Mouse (Mus musculus) testis, adult 2 months (tissue): Measurements from ENCODE around the gene Plcb3. TPM values are rescaled to one million over a fixed set of nuclear protein-coding genes. Genes with fewer than 3 reads are reported as not detected.

Source experiments
- H3K27ac ChIP-seq: fragments of 200-500 bp; 2 replicates; pipeline ENCODE4 v1.5.1; 2012; ENCODE audit warnings: low read depth, low read length; ENCODE audit not compliant: control insufficient read depth, insufficient read depth
- H3K27me3 ChIP-seq: fragments of 200-500 bp; 2 replicates; pipeline ENCODE4 v1.6.1; 2012; ENCODE audit warnings: mild to moderate bottlenecking, low read length, moderate library complexity; ENCODE audit not compliant: control insufficient read depth, insufficient read depth
- H3K36me3 ChIP-seq: fragments of 200-500 bp; 2 replicates; pipeline ENCODE4 v1.6.1; 2012; ENCODE audit warnings: mild to moderate bottlenecking, low read length; ENCODE audit not compliant: control insufficient read depth, insufficient read depth
- H3K4me1 ChIP-seq: fragments of 200-500 bp; 2 replicates; pipeline ENCODE4 v1.6.1; 2012; ENCODE audit warnings: low read length; ENCODE audit not compliant: control insufficient read depth, insufficient read depth
- H3K4me3 ChIP-seq: fragments of 200-500 bp; 2 replicates; pipeline ENCODE4 v1.5.1; 2012; ENCODE audit warnings: low read depth, mild to moderate bottlenecking, low read length, moderate library complexity, mixed read lengths; ENCODE audit not compliant: control insufficient read depth
- CTCF ChIP-seq: fragments of 200-500 bp; IDR thresholded peaks from 2 replicates; pipeline ENCODE4 v1.5.1; 2012; ENCODE audit warnings: low read depth, mild to moderate bottlenecking, inconsistent platforms, low read length, moderate library complexity; ENCODE audit not compliant: control insufficient read depth, insufficient read depth, insufficient replicate concordance
- POLR2A ChIP-seq: fragments of 200-500 bp; IDR thresholded peaks from 2 replicates; pipeline ENCODE4 v1.6.1; 2012; ENCODE audit warnings: low read depth, mild to moderate bottlenecking, inconsistent platforms, low read length, moderate library complexity; ENCODE audit not compliant: control insufficient read depth
- polyA plus RNA-seq: library from polyadenylated mRNA; depleted of rRNA; stranded (reverse); fragments of >200 nt; gene quantifications from 2 replicates; pipeline ENCODE4 v1.2.3, GENCODE M21; 2012

Plcb3 gene
- polyA plus RNA-seq, 1 experiment, result 13.9 TPM

DNA sequence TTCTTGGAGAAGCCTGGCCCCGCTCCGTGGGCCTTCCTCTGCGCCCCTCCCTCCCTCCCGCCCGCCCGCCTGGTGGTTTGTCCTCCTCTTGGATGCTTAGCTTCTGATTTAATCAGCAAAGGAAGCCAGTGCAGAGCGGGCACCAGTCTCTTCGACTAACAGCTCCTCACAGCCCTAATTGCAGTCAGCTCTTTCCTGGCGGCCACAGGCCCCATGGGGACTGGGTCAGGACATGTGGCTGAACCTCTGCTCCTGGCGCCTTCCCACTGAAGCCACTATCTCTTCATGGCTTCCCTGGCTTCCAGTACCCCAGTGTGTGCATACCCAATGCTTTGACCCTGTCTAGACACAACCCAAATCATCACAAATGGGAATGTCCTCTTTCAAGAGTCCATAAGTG is 19.8 kb downstream of the Plcb3 start:
- no peaks in the 10 kb centered on the region; the same call in 1 of the 2 replicates for H3K36me3 ChIP-seq

DNA sequence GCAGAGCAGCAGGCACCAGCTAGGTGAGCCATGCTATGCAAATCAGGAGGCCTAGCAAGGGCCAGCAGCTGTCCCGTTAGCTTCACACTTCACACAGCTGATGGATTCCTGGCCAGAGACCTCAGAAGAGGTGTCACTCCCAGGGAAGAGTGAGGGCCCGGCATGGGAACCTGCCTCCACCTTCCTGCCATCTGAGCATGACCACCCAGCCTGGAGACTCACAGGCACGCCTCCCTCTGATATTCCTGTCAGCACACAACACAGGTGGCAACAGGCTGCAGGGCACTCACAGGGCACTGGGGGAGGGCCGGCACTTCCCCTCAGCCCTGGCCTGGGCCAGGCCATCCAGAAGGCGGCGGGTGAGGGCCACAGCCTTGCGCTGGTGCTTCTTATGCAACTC is 20.8 kb downstream of the Plcb3 start:
- Histone ChIP-seq H3K4me3 (no peak overlapping the region), H3K27me3 (no peaks in the 10 kb centered on the region), H3K36me3 (no peaks in the 10 kb centered on the region; the same call in 1 of the 2 replicates), H3K27ac (no peak overlapping the region), H3K4me1 (peaks cover 17% of the 10 kb centered on the region)
- TF ChIP-seq CTCF (no peak), POLR2A (no peak)

More for the DNA sequence above, 19.8 kb downstream of the Plcb3 start:
- TF ChIP-seq CTCF (no peak), POLR2A (no peak)
- Histone ChIP-seq H3K27ac (no peak overlapping the region), H3K4me3 (no peak overlapping the region), H3K27me3 (no peaks in the 10 kb centered on the region), H3K4me1 (peaks cover 10% of the 10 kb centered on the region)

DNA sequence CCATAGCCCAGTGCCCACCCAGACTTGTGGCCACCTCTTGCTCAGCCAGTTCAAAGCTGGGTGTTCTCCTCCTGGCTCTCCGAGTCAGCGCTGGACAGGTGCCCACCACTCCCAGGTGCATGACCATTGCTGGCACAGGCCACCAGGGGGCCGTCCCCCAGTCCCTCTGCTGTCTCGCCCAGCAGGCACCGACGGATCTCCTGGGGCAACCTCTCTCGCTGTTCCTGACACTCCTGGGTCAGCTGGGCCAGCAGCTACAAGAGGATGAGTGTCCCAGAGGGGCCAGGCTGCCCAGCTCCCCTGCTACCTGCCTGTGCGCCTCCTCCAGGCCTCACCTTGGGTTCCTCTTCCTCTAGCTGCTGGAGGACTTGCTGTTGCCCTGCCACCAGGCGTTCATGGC is 22.2 kb downstream of the Plcb3 start:
- no peak overlapping the region for H3K27ac ChIP-seq
- H3K27me3 ChIP-seq, result no peaks in the 10 kb centered on the region
- peaks cover 18% of the 10 kb centered on the region for H3K4me1 ChIP-seq
- no peak overlapping the region for H3K4me3 ChIP-seq
- TF ChIP-seq CTCF, result peak; percentile 40; the same call in 1 of the 2 replicates
- TF ChIP-seq POLR2A, result no peak
- H3K36me3 ChIP-seq, result no peaks in the 10 kb centered on the region; the same call in 1 of the 2 replicates

GRCm38 (mm10) chr19:6952712-6953037 is 23.6 kb downstream of the Plcb3 start:
- Histone ChIP-seq H3K4me1 (peaks cover 18% of the 10 kb centered on the region), H3K4me3 (no peak overlapping the region), H3K27me3 (no peaks in the 10 kb centered on the region), H3K36me3 (no peaks in the 10 kb centered on the region; the same call in 1 of the 2 replicates), H3K27ac (peak overlapping the region; percentile 78)
- TF ChIP-seq CTCF (no peak), POLR2A (no peak)

GRCm38 (mm10) chr19:6951994-6952711 is 24.1 kb downstream of the Plcb3 start:
- Histone ChIP-seq H3K4me1 (peaks cover 18% of the 10 kb centered on the region), H3K27me3 (no peaks in the 10 kb centered on the region), H3K4me3 (peak overlapping the region; percentile 87), H3K36me3 (no peaks in the 10 kb centered on the region; the same call in 1 of the 2 replicates), H3K27ac (peak overlapping the region; percentile 78)
- TF ChIP-seq POLR2A (no peak), CTCF (no peak)

- Histone ChIP-seq H3K36me3 (no peaks in the 10 kb centered on the region; the same call in 1 of the 2 replicates), H3K4me3 (peak overlapping the region; percentile 87), H3K27me3 (no peaks in the 10 kb centered on the region), H3K4me1 (peaks cover 18% of the 10 kb centered on the region), H3K27ac (peak overlapping the region; percentile 79)
- TF ChIP-seq CTCF (no peak), POLR2A (peak; percentile 50)
Measured at GRCm38 (mm10) chr19:6951381-6951968, 24.8 kb downstream of the Plcb3 start.

DNA sequence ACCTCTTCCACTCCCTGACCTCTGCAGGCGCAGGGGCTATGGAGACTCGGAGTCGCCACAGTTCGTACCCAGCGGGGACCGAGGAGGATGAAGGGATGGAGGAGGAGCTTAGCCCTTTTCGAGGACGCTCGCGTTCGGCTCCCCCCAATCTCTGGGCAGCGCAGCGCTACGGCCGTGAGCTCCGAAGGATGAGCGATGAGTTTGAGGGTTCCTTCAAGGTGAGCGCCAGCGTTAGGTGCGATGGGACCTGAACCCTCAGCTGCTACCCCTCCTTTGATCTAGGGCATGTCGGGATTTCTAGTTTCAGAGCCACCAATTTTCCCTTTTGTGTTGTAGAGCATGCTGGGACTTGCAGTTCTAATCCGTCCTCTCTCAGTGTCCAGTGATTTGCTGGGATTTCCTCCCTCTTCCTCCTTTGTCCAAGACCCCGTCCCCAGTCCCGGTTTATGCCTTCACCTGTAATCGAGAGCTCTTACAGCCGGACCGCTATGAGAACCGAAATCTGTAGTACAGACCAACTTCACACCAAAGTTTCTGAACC is 25.6 kb downstream of the Plcb3 start:
- peak overlapping the region; percentile 87 for H3K4me3 ChIP-seq
- TF ChIP-seq POLR2A (peak; percentile 37; the same call in 1 of the 2 replicates), CTCF (no peak)
- H3K27me3 ChIP-seq, result no peaks in the 10 kb centered on the region
- peaks cover 18% of the 10 kb centered on the region for H3K4me1 ChIP-seq
- no peaks in the 10 kb centered on the region; the same call in 1 of the 2 replicates for H3K36me3 ChIP-seq
- H3K27ac ChIP-seq, result peak overlapping the region; percentile 79
